Mouse (Mus musculus) heart, postnatal 0 days (tissue): Measurements from ENCODE around the gene Alkbh7.

Source experiments
- CTCF ChIP-seq: IDR thresholded peaks from 2 replicates; pipeline ENCODE4 v1.5.1; 2016; ENCODE audit warnings: antibody characterized with exemption, control low read depth, low read depth
- EP300 ChIP-seq: IDR thresholded peaks from 2 replicates; pipeline ENCODE4 v1.6.1; 2016; ENCODE audit warnings: antibody characterized with exemption, low read depth

- TF ChIP-seq CTCF = no peak
- no peak for TF ChIP-seq EP300
These were observed 6.9 kb upstream of the Alkbh7 start, which contains the start of gene Clpp for GRCm38 (mm10) chr17:56990115-56990746.
